Mouse (Mus musculus) hindbrain, embryonic 11.5 days (tissue): ENCODE results near the gene Ssu72. TPM values are rescaled to one million over a fixed set of nuclear protein-coding genes. Genes with fewer than 3 reads are reported as not detected.
"Not testable (repeated sequence)": the region's sequence is repeated elsewhere in the genome, so short reads cannot be mapped to it uniquely, and the experiment has no call there.

ENCODE experiments used
- ATAC-seq: fragments of 200-750 bp; cut with Nextera tagmentation; 2 replicates; pipeline ENCODE4 v1.8.0; 2017; ENCODE audit warnings: mild to moderate bottlenecking, moderate TSS enrichment, moderate library complexity; ENCODE audit not compliant: low FRiP score
- DNase-seq: peaks from one replicate; pipeline ENCODE4 v3.0.0-alpha.2; 2015; ENCODE audit warnings: low spot score
- H3K27ac ChIP-seq: fragments of 300-500 bp; sonication (generic); 2 replicates; pipeline ENCODE4 v1.5.1; 2014; ENCODE audit warnings: mild to moderate bottlenecking, low read depth, low read length
- H3K27me3 ChIP-seq: fragments of 300-500 bp; sonication (generic); 2 replicates; pipeline ENCODE4 v1.6.1; 2014; ENCODE audit warnings: mild to moderate bottlenecking, low read length, moderate library complexity, mixed read lengths; ENCODE audit not compliant: control insufficient read depth, insufficient read depth
- H3K36me3 ChIP-seq: fragments of 300-500 bp; sonication (generic); 2 replicates; pipeline ENCODE4 v1.6.1; 2014; ENCODE audit warnings: mild to moderate bottlenecking, low read length, moderate library complexity, mixed read lengths; ENCODE audit not compliant: control insufficient read depth, insufficient read depth
- H3K4me1 ChIP-seq: fragments of 300-500 bp; sonication (generic); replicated peaks from 2 replicates; pipeline ENCODE4 v1.6.1; 2014; ENCODE audit warnings: low read length, mixed read lengths; ENCODE audit not compliant: control insufficient read depth, insufficient read depth
- H3K4me2 ChIP-seq: fragments of 300-500 bp; sonication (generic); replicated peaks from 2 replicates; pipeline ENCODE4 v1.6.1; 2014; ENCODE audit warnings: mild to moderate bottlenecking, low read depth, low read length
- H3K4me3 ChIP-seq: fragments of 300-500 bp; sonication (generic); 2 replicates; pipeline ENCODE4 v1.5.1; 2014; ENCODE audit warnings: low read depth, low read length
- H3K9ac ChIP-seq: fragments of 300-500 bp; sonication (generic); 2 replicates; pipeline ENCODE4 v1.6.1; 2014; ENCODE audit warnings: low read depth, low read length
- H3K9me3 ChIP-seq: fragments of 300-500 bp; sonication (generic); 2 replicates; pipeline ENCODE4 v1.6.1; 2016; ENCODE audit warnings: low read length; ENCODE audit not compliant: control insufficient read depth
- WGBS: fragments of 180-500 bp; shearing (Covaris S2); extraction: QIAGEN DNeasy Blood & Tissue Kit; methylation state at CpG from one replicate; pipeline ENCODE4 v1.1.7; 2014; 5-methylcytosine and 5-hydroxymethylcytosine counted together
- polyA plus RNA-seq: library from polyadenylated mRNA; unstranded; fragments of >200 nt; fragmentation: Nextera tagmentation; extraction: Ambion mirVana; gene quantifications from 2 replicates; pipeline ENCODE4 v1.2.1, GENCODE M21; 2014

Gene Ssu72
- polyA plus RNA-seq, result 165 and 168 TPM in 2 replicates

- ATAC-seq, result peak; percentile 96
These were observed at the start of gene Ssu72 for GRCm38 (mm10) chr4:155704721-155705591. Gene Ssu72 (plus strand): TSS chr4:155704800.

DNA sequence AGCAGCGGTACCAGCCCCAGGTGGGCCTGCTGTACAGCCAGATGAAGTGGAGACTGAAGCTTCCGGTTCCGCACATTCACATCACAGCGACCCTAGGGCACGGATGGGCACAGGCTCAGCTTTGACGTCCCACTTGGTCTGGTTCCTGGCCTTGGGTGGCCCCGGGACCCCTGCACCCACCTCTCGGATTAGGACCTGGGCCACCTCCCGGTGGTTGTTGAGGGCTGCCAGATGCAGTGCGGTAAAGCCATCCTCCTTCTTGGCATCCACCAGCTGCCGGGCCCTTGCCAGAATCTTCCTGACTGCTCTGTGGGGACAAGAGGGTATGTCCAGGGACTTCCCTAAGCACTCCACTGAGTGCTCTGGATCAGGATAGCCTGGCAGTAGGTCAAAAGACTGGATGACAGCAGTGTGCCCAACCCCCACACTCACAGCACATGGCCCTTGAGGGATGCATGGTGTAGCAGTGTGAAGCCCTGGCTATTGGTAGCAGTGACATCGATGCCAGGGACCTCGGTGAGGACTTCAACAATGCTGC is 48.3 kb upstream of the Ssu72 start:
- Histone ChIP-seq H3K27me3 (peaks cover 47% of the 10 kb centered on the region), H3K36me3 (no peaks in the 10 kb centered on the region), H3K4me2 (no peak overlapping the region), H3K9ac (no peak overlapping the region), H3K4me3 (no peak overlapping the region), H3K9me3 (no peaks in the 10 kb centered on the region), H3K27ac (no peak overlapping the region), H3K4me1 (peaks cover 14% of the 10 kb centered on the region)
- DNase-seq, result no peak
- 92% methylated on average over 13 of the region's 13 CpGs for WGBS
- no peak for ATAC-seq

More at GRCm38 (mm10) chr4:155704721-155705591, at the start of gene Ssu72:
- DNase-seq, result peak; percentile 97
- under 1% methylated on average over 79 of the region's 83 CpGs for WGBS
- H3K27ac ChIP-seq, result peak within 1 kb of the TSS; percentile 92
- H3K27me3 ChIP-seq, result no peaks in the 10 kb centered on the region
- H3K4me1 ChIP-seq, result peaks cover 2% of the 10 kb centered on the region; the same call in 1 of the 2 replicates
- no peaks in the 10 kb centered on the region for H3K36me3 ChIP-seq
- no peaks in the 10 kb centered on the region for H3K9me3 ChIP-seq
- peak within 1 kb of the TSS; percentile 62 for H3K4me2 ChIP-seq
- H3K4me3 ChIP-seq, result peak within 1 kb of the TSS; percentile 97
- peak within 1 kb of the TSS; percentile 92 for H3K9ac ChIP-seq

- H3K36me3 ChIP-seq, result no peaks in the 10 kb centered on the region
- peaks cover 9% of the 10 kb centered on the region for H3K4me1 ChIP-seq
- H3K27ac ChIP-seq, result no peak overlapping the region
- H3K4me3 ChIP-seq, result no peak overlapping the region
- 94% methylated on average over 10 of the region's 10 CpGs for WGBS
- H3K4me2 ChIP-seq, result no peak overlapping the region
- ATAC-seq (no peak), DNase-seq (no peak)
- peaks cover 21% of the 10 kb centered on the region for H3K27me3 ChIP-seq
- no peak overlapping the region for H3K9ac ChIP-seq
- H3K9me3 ChIP-seq, result no peaks in the 10 kb centered on the region
These were observed 45.6 kb upstream of the Ssu72 start for GRCm38 (mm10) chr4:155658961-155659360.

GRCm38 (mm10) chr4:155660641-155661040 is 44.0 kb upstream of the Ssu72 start:
- H3K36me3 ChIP-seq, result no peaks in the 10 kb centered on the region
- H3K4me2 ChIP-seq, result no peak overlapping the region
- WGBS, result 91% methylated on average over 12 of the region's 12 CpGs
- no peaks in the 10 kb centered on the region for H3K9me3 ChIP-seq
- peaks cover 5% of the 10 kb centered on the region for H3K27me3 ChIP-seq
- H3K27ac ChIP-seq, result no peak overlapping the region
- H3K4me1 ChIP-seq, result no peaks in the 10 kb centered on the region
- DNase-seq (no peak), ATAC-seq (no peak)
- H3K4me3 ChIP-seq, result no peak overlapping the region
- H3K9ac ChIP-seq, result no peak overlapping the region

- ATAC-seq (no peak), DNase-seq (no peak)
- Histone ChIP-seq H3K9ac (no peak overlapping the region), H3K4me3 (no peak overlapping the region), H3K27ac (no peak overlapping the region), H3K4me2 (no peak overlapping the region), H3K4me1 (no peaks in the 10 kb centered on the region; the same call in 1 of the 2 replicates), H3K9me3 (no peaks in the 10 kb centered on the region), H3K36me3 (no peaks in the 10 kb centered on the region), H3K27me3 (no peaks in the 10 kb centered on the region)
These were observed 37.7 kb upstream of the Ssu72 start for GRCm38 (mm10) chr4:155666903-155667302.

DNA sequence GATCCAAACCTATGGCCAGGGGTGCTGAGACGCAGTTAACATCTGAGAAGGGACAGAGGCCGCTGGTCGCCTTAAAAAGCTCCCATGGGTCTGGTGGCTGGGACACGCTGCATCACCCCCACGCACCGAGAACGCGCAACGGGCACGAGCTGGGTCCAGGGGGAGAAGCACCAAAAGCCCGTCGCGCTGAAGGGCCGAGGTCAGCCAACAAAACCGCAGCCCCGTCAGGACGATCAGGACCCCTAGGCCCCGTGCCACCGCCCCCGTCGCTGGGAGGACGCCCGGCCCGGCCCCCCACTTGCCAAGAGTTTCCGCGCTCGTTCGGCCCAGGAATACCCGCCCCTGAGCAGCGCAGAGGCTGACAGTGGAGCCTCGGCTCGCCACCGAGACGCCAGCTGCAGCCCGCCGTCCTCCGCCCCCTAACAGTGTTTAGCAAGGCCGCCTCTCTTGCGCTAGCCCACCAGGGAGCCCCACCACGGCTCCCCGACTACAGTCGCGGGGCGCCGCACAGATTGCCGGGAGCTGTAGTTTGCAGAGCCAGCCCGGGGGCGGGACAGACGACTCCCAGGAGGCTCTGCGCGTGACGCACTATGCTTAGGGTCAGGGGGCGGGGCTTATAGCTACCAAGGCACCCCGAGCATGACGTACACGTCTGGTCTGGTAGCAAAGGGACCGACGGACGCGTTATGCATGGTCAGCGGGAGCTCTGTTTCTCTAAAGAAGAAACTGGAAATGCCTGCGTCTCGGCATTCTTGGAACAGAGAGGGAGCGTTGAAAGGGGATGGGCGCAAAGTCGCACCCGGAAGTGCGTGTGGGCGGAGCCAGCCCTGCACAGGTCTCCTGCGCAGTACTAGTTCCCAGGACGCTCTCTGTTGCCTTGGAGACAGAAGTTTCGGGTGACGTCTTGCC is 35.7 kb upstream of the Ssu72 start, which contains the start of gene Mib2:
Gene Mib2, minus strand, starts transcription at position 510 of the 909 bp plus-strand sequence.
- H3K27me3 ChIP-seq, result no peaks in the 10 kb centered on the region
- peak; percentile 99 for ATAC-seq

GRCm38 (mm10) chr4:155669598-155670075 is 35.0 kb upstream of the Ssu72 start:
- Histone ChIP-seq H3K9me3 (no peaks in the 10 kb centered on the region), H3K27ac (no peak overlapping the region), H3K36me3 (no peaks in the 10 kb centered on the region), H3K4me2 (peak overlapping the region; percentile 91), H3K4me3 (peak overlapping the region; percentile 81), H3K27me3 (no peaks in the 10 kb centered on the region), H3K9ac (no peak overlapping the region), H3K4me1 (no peaks in the 10 kb centered on the region; the same call in 1 of the 2 replicates)
- ATAC-seq (peak; percentile 63), DNase-seq (no peak)
- 1% methylated on average over 8 of the region's 8 CpGs for WGBS

More for the DNA sequence above, 35.7 kb upstream of the Ssu72 start, which contains the start of gene Mib2:
- DNase-seq, result peak; percentile 99
- under 1% methylated on average over 73 of the region's 73 CpGs for WGBS
- H3K4me1 ChIP-seq, result no peaks in the 10 kb centered on the region; the same call in 1 of the 2 replicates
- H3K4me3 ChIP-seq, result peak within 1 kb of the TSS; percentile 81
- peak within 1 kb of the TSS; percentile 91 for H3K4me2 ChIP-seq
- H3K9ac ChIP-seq, result peak within 1 kb of the TSS; percentile 79
- no peaks in the 10 kb centered on the region for H3K9me3 ChIP-seq
- no peaks in the 10 kb centered on the region for H3K36me3 ChIP-seq
- H3K27ac ChIP-seq, result peak within 1 kb of the TSS; percentile 65

GRCm38 (mm10) chr4:155670236-155670635 is 34.4 kb upstream of the Ssu72 start:
- H3K9me3 ChIP-seq, H3K4me1 ChIP-seq, H3K4me3 ChIP-seq, ATAC-seq, DNase-seq, H3K36me3 ChIP-seq, H3K27me3 ChIP-seq, H3K27ac ChIP-seq, H3K4me2 ChIP-seq, H3K9ac ChIP-seq: not testable (repeated sequence)
- WGBS, result 59% methylated on average over 4 of the region's 4 CpGs
